In genomic region chr11:101245855-101246701, GRCm38 (mm10) we compare ENCODE assay signal across 8 mouse cellular contexts. TPM values are rescaled to one million over a fixed set of nuclear protein-coding genes. Genes with fewer than 3 reads are reported as not detected.
A peak's percentile ranks its signal among the peaks of the same experiment; 100 is the strongest.
DNase-seq lines count a peak whose midpoint lies in the region; ATAC-seq and TF ChIP-seq lines count a peak whose summit lies in the region.

TSS of gene Ramp2 (plus strand) at chr11:101246028.

- 1% methylated on average over 58 of the region's 63 CpGs for WGBS in limb, embryonic 13.5 days
- WGBS in midbrain, embryonic 13.5 days, result under 1% methylated on average over 63 of the region's 63 CpGs

- 0 out of 2 replicates have a peak, but pooled peaks have one; percentile 11 for TF ChIP-seq CTCF in brain, embryonic 14.5 days (IDR thresholded peaks at IDR 0.05; ENCODE audit: borderline replicate concordance, extremely low read depth, insufficient read depth, insufficient read length)

- no peaks in the 10 kb centered on the region for H3K9me3 ChIP-seq in limb, embryonic 13.5 days
- no peaks in the 10 kb centered on the region for H3K9me3 ChIP-seq in midbrain, embryonic 13.5 days

- peak in 1 of 2 experiments; percentile 54 for DNase-seq in layer of hippocampus, adult 18-20 months (ENCODE audit: low spot score in 2 of 2)
- no peak for DNase-seq in layer of hippocampus, adult 9-10 months (ENCODE audit: low spot score)
- peak; percentile 44 for DNase-seq in brain, embryonic 14.5 days (ENCODE audit: low read depth)
- DNase-seq in gastrocnemius, postnatal 4 days (ENCODE audit: low spot score in 2 of 2), result peak; percentile 58 to 78
- peak; percentile 36 for DNase-seq in induced T-regulatory cell, adult 2 months (ENCODE audit: low read depth)
- peak; percentile 37 for DNase-seq in thymus, postnatal 0 days (ENCODE audit: low spot score)

- H3K27me3 ChIP-seq in limb, embryonic 13.5 days, result peaks cover 14% of the 10 kb centered on the region
- peaks cover 48% of the 10 kb centered on the region for H3K27me3 ChIP-seq in midbrain, embryonic 13.5 days

- H3K4me2 ChIP-seq in limb, embryonic 13.5 days (replicated peaks), result peak within 1 kb of the TSS; percentile 98
- H3K4me2 ChIP-seq in midbrain, embryonic 13.5 days (replicated peaks), result peak within 1 kb of the TSS; percentile 97

- no peak for TF ChIP-seq POLR2A in brain, embryonic 14.5 days (IDR thresholded peaks at IDR 0.05; ENCODE audit: borderline replicate concordance, extremely low read depth, insufficient read depth, insufficient read length, poor library complexity, severe bottlenecking)

- peak within 1 kb of the TSS; percentile 55; the same call in 1 of the 2 replicates for H3K27ac ChIP-seq in limb, embryonic 13.5 days
- H3K27ac ChIP-seq in midbrain, embryonic 13.5 days, result peak within 1 kb of the TSS; percentile 30; the same call in 1 of the 2 replicates

- H3K9ac ChIP-seq in limb, embryonic 13.5 days, result peak within 1 kb of the TSS; percentile 77
- peak within 1 kb of the TSS; percentile 83 for H3K9ac ChIP-seq in midbrain, embryonic 13.5 days (replicated peaks)

- peak; percentile 64 for ATAC-seq in limb, embryonic 13.5 days (ENCODE audit: low FRiP score, low read depth)
- peak; percentile 85 for ATAC-seq in midbrain, embryonic 13.5 days

- no peaks in the 10 kb centered on the region for H3K36me3 ChIP-seq in limb, embryonic 13.5 days
- no peaks in the 10 kb centered on the region for H3K36me3 ChIP-seq in midbrain, embryonic 13.5 days

- H3K4me3 ChIP-seq in limb, embryonic 13.5 days, result peak within 1 kb of the TSS; percentile 64
- peak within 1 kb of the TSS; percentile 61 for H3K4me3 ChIP-seq in midbrain, embryonic 13.5 days (replicated peaks)

- H3K4me1 ChIP-seq in limb, embryonic 13.5 days, result peaks cover 32% of the 10 kb centered on the region
- peaks cover 15% of the 10 kb centered on the region for H3K4me1 ChIP-seq in midbrain, embryonic 13.5 days (replicated peaks)

RNA-seq across cellular contexts. Expression of gene Ramp2, which starts in this region (rescaled TPM):
- total RNA-seq in layer of hippocampus, adult 18-20 months (2021), result 10 to 100 TPM; 62.2 to 72.8 TPM
- polyA plus RNA-seq in brain, embryonic 14.5 days (2012; rRNA removed), result 67.7 and 79.6 TPM in 2 replicates
- total RNA-seq in gastrocnemius, postnatal 4 days (2021), result 10 to 100 TPM; 82.6 to 85.8 TPM
- 72.9 and 74.7 TPM in 2 replicates for polyA plus RNA-seq in limb, embryonic 13.5 days (2015; fragmentation: Nextera tagmentation; extraction: Ambion mirVana)
- 64.4 and 65.7 TPM in 2 replicates for polyA plus RNA-seq in midbrain, embryonic 13.5 days (2015; fragmentation: Nextera tagmentation; extraction: Ambion mirVana)
- polyA plus RNA-seq in thymus, postnatal 0 days (2015; fragmentation: Nextera tagmentation; extraction: Ambion mirVana), result 29.6 and 30.8 TPM in 2 replicates
